Mouse (Mus musculus) CH12.LX (cell line): ENCODE data around the gene Xkr7. TPM values are rescaled to one million over a fixed set of nuclear protein-coding genes. Genes with fewer than 3 reads are reported as not detected.

Experiments
- polyA plus RNA-seq: library from polyadenylated mRNA; unstranded; fragments of >175 nt; gene quantifications from 2 replicates; pipeline ENCODE4 v1.2.1, GENCODE M21; 2012; ENCODE audit warnings: low read depth; ENCODE audit not compliant: insufficient read length
- total RNA-seq, 2 experiments: library from RNA; depleted of rRNA; stranded (reverse); fragments of 300-350 nt in 1 of 2; fragments of >200 nt in 1 of 2; gene quantifications; 2 replicates each; pipeline ENCODE4 v1.2.3; 2012 to 2014

Gene Xkr7
- total and polyA plus RNA-seq, 3 experiments: not detected

Other genes starting within 250 kb of the Xkr7 start
- 47.7 and 80.3 TPM in 2 replicates for gene Bcl2l1, start 200.1 kb upstream of the Xkr7 start, total RNA-seq (2012; rRNA removed)
- gene Bcl2l1, start 200.1 kb upstream of the Xkr7 start, total RNA-seq (2014; rRNA removed): 13.7 and 21.3 TPM in 2 replicates
- gene Bcl2l1, start 200.1 kb upstream of the Xkr7 start, polyA plus RNA-seq: 33.2 and 34.5 TPM in 2 replicates
- 66.1 and 70.9 TPM in 2 replicates for gene Tpx2, start 183.9 kb upstream of the Xkr7 start, total RNA-seq (2012; rRNA removed)
- gene Tpx2, start 183.9 kb upstream of the Xkr7 start, total RNA-seq (2014; rRNA removed): 98.0 and 105 TPM in 2 replicates
- gene Tpx2, start 183.9 kb upstream of the Xkr7 start, polyA plus RNA-seq: 123 and 127 TPM in 2 replicates
- gene Mylk2, start 120.5 kb upstream of the Xkr7 start, total RNA-seq (2012; rRNA removed): 0.47 and 0.97 TPM in 2 replicates
- gene Mylk2, start 120.5 kb upstream of the Xkr7 start, total RNA-seq (2014; rRNA removed): 1.3 TPM in 2 replicates
- gene Mylk2, start 120.5 kb upstream of the Xkr7 start, polyA plus RNA-seq: 2.4 TPM in 2 replicates
- gene Foxs1, start 98.6 kb upstream of the Xkr7 start, total RNA-seq (2012; rRNA removed): 6.1 and 7.1 TPM in 2 replicates
- gene Foxs1, start 98.6 kb upstream of the Xkr7 start, total RNA-seq (2014; rRNA removed): 7.8 and 9.1 TPM in 2 replicates
- gene Foxs1, start 98.6 kb upstream of the Xkr7 start, polyA plus RNA-seq: 7.6 and 9.5 TPM in 2 replicates
- 0.08 TPM in 1 of 2 replicates, not detected in the other for gene Dusp15, start 80.2 kb upstream of the Xkr7 start, total RNA-seq (2012; rRNA removed)
- gene Dusp15, start 80.2 kb upstream of the Xkr7 start, total RNA-seq (2014; rRNA removed): not detected in 2 replicates
- 0.13 and 0.16 TPM in 2 replicates for gene Dusp15, start 80.2 kb upstream of the Xkr7 start, polyA plus RNA-seq
- 1.4 and 1.7 TPM in 2 replicates for gene Ttll9, start 69.4 kb upstream of the Xkr7 start, total RNA-seq (2012; rRNA removed)
- 1.5 and 1.6 TPM in 2 replicates for gene Ttll9, start 69.4 kb upstream of the Xkr7 start, total RNA-seq (2014; rRNA removed)
- 1.7 and 1.9 TPM in 2 replicates for gene Ttll9, start 69.4 kb upstream of the Xkr7 start, polyA plus RNA-seq
- 50.9 and 65.1 TPM in 2 replicates for gene Pdrg1, start 16.4 kb upstream of the Xkr7 start, total RNA-seq (2012; rRNA removed)
- 24.5 and 26.1 TPM in 2 replicates for gene Pdrg1, start 16.4 kb upstream of the Xkr7 start, total RNA-seq (2014; rRNA removed)
- gene Pdrg1, start 16.4 kb upstream of the Xkr7 start, polyA plus RNA-seq: 54.9 and 56.4 TPM in 2 replicates
- not detected in 2 replicates for gene Ccm2l, start 34.1 kb downstream of the Xkr7 start, total RNA-seq (2012; rRNA removed)
- not detected in 2 replicates for gene Ccm2l, start 34.1 kb downstream of the Xkr7 start, total RNA-seq (2014; rRNA removed)
- not detected in 2 replicates for gene Ccm2l, start 34.1 kb downstream of the Xkr7 start, polyA plus RNA-seq
- gene Hck, start 76.6 kb downstream of the Xkr7 start, total RNA-seq (2012; rRNA removed): 0.08 and 0.17 TPM in 2 replicates
- 0.68 and 0.78 TPM in 2 replicates for gene Hck, start 76.6 kb downstream of the Xkr7 start, total RNA-seq (2014; rRNA removed)
- gene Hck, start 76.6 kb downstream of the Xkr7 start, polyA plus RNA-seq: 0.60 and 0.63 TPM in 2 replicates
- gene Tm9sf4, start 129.5 kb downstream of the Xkr7 start, total RNA-seq (2012; rRNA removed): 29.0 and 30.4 TPM in 2 replicates
- 13.3 and 13.6 TPM in 2 replicates for gene Tm9sf4, start 129.5 kb downstream of the Xkr7 start, total RNA-seq (2014; rRNA removed)
- 43.0 and 51.1 TPM in 2 replicates for gene Tm9sf4, start 129.5 kb downstream of the Xkr7 start, polyA plus RNA-seq
- 9.6 and 10.2 TPM in 2 replicates for gene Tspyl3, start 193.6 kb downstream of the Xkr7 start, total RNA-seq (2012; rRNA removed)
- gene Tspyl3, start 193.6 kb downstream of the Xkr7 start, total RNA-seq (2014; rRNA removed): 10.2 and 12.1 TPM in 2 replicates
- gene Tspyl3, start 193.6 kb downstream of the Xkr7 start, polyA plus RNA-seq: 16.5 and 16.9 TPM in 2 replicates
- gene Plagl2, start 209.6 kb downstream of the Xkr7 start, total RNA-seq (2012; rRNA removed): 11.5 and 18.0 TPM in 2 replicates
- gene Plagl2, start 209.6 kb downstream of the Xkr7 start, total RNA-seq (2014; rRNA removed): 5.1 and 8.1 TPM in 2 replicates
- gene Plagl2, start 209.6 kb downstream of the Xkr7 start, polyA plus RNA-seq: 36.6 and 52.7 TPM in 2 replicates
- 20.4 and 25.6 TPM in 2 replicates for gene Pofut1, start 209.7 kb downstream of the Xkr7 start, total RNA-seq (2012; rRNA removed)
- gene Pofut1, start 209.7 kb downstream of the Xkr7 start, total RNA-seq (2014; rRNA removed): 19.4 and 22.8 TPM in 2 replicates
- gene Pofut1, start 209.7 kb downstream of the Xkr7 start, polyA plus RNA-seq: 15.0 and 15.6 TPM in 2 replicates